Mouse (Mus musculus) E14TG2a.4 (cell line): Measurements from ENCODE around the gene Ccser2.

ENCODE experiments used
- CTCF ChIP-seq: conservative IDR thresholded peaks from 2 replicates; pipeline ENCODE4 v1.5.1; 2014; ENCODE audit warnings: low read length
- NANOG ChIP-seq: IDR thresholded peaks from 2 replicates; pipeline ENCODE4 v1.6.1; 2014; ENCODE audit warnings: borderline replicate concordance, low read length, mixed read lengths

- TF ChIP-seq CTCF, result no peak
- TF ChIP-seq NANOG, result no peak
Measured at GRCm38 (mm10) chr14:36921346-36922049, 47.1 kb downstream of the Ccser2 start.
